Mouse (Mus musculus) stomach, postnatal 0 days (tissue): Measurements from ENCODE around the gene Hebp1. TPM values are rescaled to one million over a fixed set of nuclear protein-coding genes. Genes with fewer than 3 reads are reported as not detected.

Experiments
- ATAC-seq: fragments of 200-750 bp; cut with Nextera tagmentation; 2 replicates; pipeline ENCODE4 v1.8.0; 2017; ENCODE audit not compliant: low FRiP score, low TSS enrichment
- DNase-seq: peaks from one replicate; pipeline ENCODE4 v3.0.0-alpha.2; 2016; ENCODE audit warnings: low spot score
- H3K27ac ChIP-seq: fragments of 300-500 bp; sonication (generic); replicated peaks from 2 replicates; pipeline ENCODE4 v1.5.1; 2014; ENCODE audit warnings: mild to moderate bottlenecking, control low read depth
- H3K27me3 ChIP-seq: fragments of 300-500 bp; sonication (generic); 2 replicates; pipeline ENCODE4 v1.6.1; 2014; ENCODE audit warnings: low read length; ENCODE audit not compliant: control insufficient read depth, insufficient read depth
- H3K36me3 ChIP-seq: fragments of 300-500 bp; sonication (generic); 2 replicates; pipeline ENCODE4 v1.6.1; 2014; ENCODE audit warnings: low read length, mixed read lengths; ENCODE audit not compliant: control insufficient read depth, insufficient read depth
- H3K4me1 ChIP-seq: fragments of 300-500 bp; sonication (generic); replicated peaks from 2 replicates; pipeline ENCODE4 v1.6.1; 2014; ENCODE audit warnings: antibody characterized with exemption; ENCODE audit not compliant: control insufficient read depth, insufficient read depth
- H3K4me2 ChIP-seq: fragments of 300-500 bp; sonication (generic); replicated peaks from 2 replicates; pipeline ENCODE4 v1.6.1; 2014; ENCODE audit warnings: low read depth, mild to moderate bottlenecking, control low read depth, moderate library complexity
- H3K4me3 ChIP-seq: fragments of 300-500 bp; sonication (generic); 2 replicates; pipeline ENCODE4 v1.5.1; 2014; ENCODE audit warnings: low read depth, low read length, control low read depth
- H3K9ac ChIP-seq: fragments of 300-500 bp; sonication (generic); 2 replicates; pipeline ENCODE4 v1.6.1; 2014; ENCODE audit warnings: mild to moderate bottlenecking, low read length, control low read depth, mixed read lengths
- H3K9me3 ChIP-seq: fragments of 300-500 bp; sonication (generic); 2 replicates; pipeline ENCODE4 v1.6.1; 2016; ENCODE audit warnings: low read length; ENCODE audit not compliant: control insufficient read depth
- CTCF ChIP-seq: IDR thresholded peaks from 2 replicates; pipeline ENCODE4 v1.5.1; 2016; ENCODE audit warnings: antibody characterized with exemption, low read depth, mild to moderate bottlenecking, moderate library complexity
- EP300 ChIP-seq: optimal IDR thresholded peaks from 2 replicates; pipeline ENCODE3; 2016; ENCODE audit warnings: antibody characterized with exemption
- WGBS: fragments of 180-500 bp; shearing (Covaris S2); extraction: QIAGEN DNeasy Blood & Tissue Kit; methylation state at CpG from one replicate; pipeline ENCODE4 v1.1.7; 2014; 5-methylcytosine and 5-hydroxymethylcytosine counted together
- polyA plus RNA-seq: library from polyadenylated mRNA; unstranded; fragments of >200 nt; fragmentation: Nextera tagmentation; extraction: Ambion mirVana; gene quantifications from 2 replicates; pipeline ENCODE4 v1.2.1, GENCODE M21; 2015

The Hebp1 gene
- polyA plus RNA-seq, 1 experiment from 2014 or later: 33.7 TPM

GRCm38 (mm10) chr6:135235742-135236141 lies 37.9 kb upstream of the Hebp1 start:
- no peak overlapping the region for H3K9ac ChIP-seq
- no peak overlapping the region for H3K27ac ChIP-seq
- TF ChIP-seq CTCF: no peak
- TF ChIP-seq EP300: no peak
- DNase-seq: no peak
- H3K9me3 ChIP-seq: no peaks in the 10 kb centered on the region
- peaks cover 3% of the 10 kb centered on the region; the same call in 1 of the 2 replicates for H3K36me3 ChIP-seq
- WGBS: 86% methylated on average over 3 of the region's 3 CpGs
- no peaks in the 10 kb centered on the region for H3K4me1 ChIP-seq
- no peak for ATAC-seq
- H3K4me3 ChIP-seq: no peak overlapping the region
- H3K27me3 ChIP-seq: no peaks in the 10 kb centered on the region
- H3K4me2 ChIP-seq: no peak overlapping the region

- Histone ChIP-seq H3K9ac (no peak overlapping the region), H3K27ac (no peak overlapping the region), H3K36me3 (peaks cover 5% of the 10 kb centered on the region; the same call in 1 of the 2 replicates), H3K27me3 (no peaks in the 10 kb centered on the region), H3K4me1 (no peaks in the 10 kb centered on the region), H3K9me3 (no peaks in the 10 kb centered on the region), H3K4me3 (no peak overlapping the region), H3K4me2 (no peak overlapping the region)
- no peak for DNase-seq
- no peak for TF ChIP-seq CTCF
- no peak for TF ChIP-seq EP300
- 79% methylated on average over 12 of the region's 12 CpGs for WGBS
- no peak for ATAC-seq
Measured at GRCm38 (mm10) chr6:135232443-135233182, 34.8 kb upstream of the Hebp1 start.

- Histone ChIP-seq H3K36me3 (peaks cover 5% of the 10 kb centered on the region), H3K4me3 (no peak overlapping the region), H3K4me1 (no peaks in the 10 kb centered on the region), H3K27me3 (no peaks in the 10 kb centered on the region), H3K27ac (no peak overlapping the region), H3K4me2 (no peak overlapping the region), H3K9me3 (no peaks in the 10 kb centered on the region), H3K9ac (no peak overlapping the region)
- WGBS: 84% methylated on average over 6 of the region's 6 CpGs
- no peak for TF ChIP-seq EP300
- TF ChIP-seq CTCF: no peak
- no peak for DNase-seq
- ATAC-seq: no peak
Measured at GRCm38 (mm10) chr6:135230586-135230985, 32.8 kb upstream of the Hebp1 start.

GRCm38 (mm10) chr6:135228465-135228941 lies 30.7 kb upstream of the Hebp1 start:
- H3K4me1 ChIP-seq: no peaks in the 10 kb centered on the region
- H3K36me3 ChIP-seq: peaks cover 5% of the 10 kb centered on the region
- ATAC-seq (0 out of 2 replicates have a peak, but pooled peaks have one; percentile 21), DNase-seq (no peak)
- no peaks in the 10 kb centered on the region for H3K9me3 ChIP-seq
- no peak overlapping the region for H3K4me3 ChIP-seq
- no peak overlapping the region for H3K4me2 ChIP-seq
- no peaks in the 10 kb centered on the region for H3K27me3 ChIP-seq
- WGBS: 68% methylated on average over 10 of the region's 10 CpGs
- no peak overlapping the region for H3K27ac ChIP-seq
- TF ChIP-seq CTCF (no peak), EP300 (no peak)
- H3K9ac ChIP-seq: no peak overlapping the region

GRCm38 (mm10) chr6:135223786-135224416 lies 26.1 kb upstream of the Hebp1 start:
- no peak overlapping the region for H3K9ac ChIP-seq
- no peak overlapping the region for H3K4me2 ChIP-seq
- no peak for TF ChIP-seq CTCF
- no peak for TF ChIP-seq EP300
- ATAC-seq: no peak
- no peaks in the 10 kb centered on the region for H3K4me1 ChIP-seq
- WGBS: 68% methylated on average over 6 of the region's 6 CpGs
- no peak overlapping the region for H3K27ac ChIP-seq
- no peaks in the 10 kb centered on the region; the same call in 1 of the 2 replicates for H3K36me3 ChIP-seq
- no peak overlapping the region for H3K4me3 ChIP-seq
- H3K27me3 ChIP-seq: no peaks in the 10 kb centered on the region
- H3K9me3 ChIP-seq: no peaks in the 10 kb centered on the region
- no peak for DNase-seq

- Histone ChIP-seq H3K9me3 (no peaks in the 10 kb centered on the region), H3K27me3 (no peaks in the 10 kb centered on the region), H3K4me1 (no peaks in the 10 kb centered on the region), H3K4me2 (no peak overlapping the region), H3K36me3 (no peaks in the 10 kb centered on the region; the same call in 1 of the 2 replicates), H3K4me3 (no peak overlapping the region), H3K27ac (no peak overlapping the region), H3K9ac (no peak overlapping the region)
- 78% methylated on average over 5 of the region's 5 CpGs for WGBS
- ATAC-seq (no peak), DNase-seq (no peak)
- TF ChIP-seq CTCF (no peak), EP300 (no peak)
Measured at GRCm38 (mm10) chr6:135219916-135220315, 22.1 kb upstream of the Hebp1 start.
